Mouse (Mus musculus): ENCODE results near the gene Sorl1. TPM values are rescaled to one million over a fixed set of nuclear protein-coding genes. Genes with fewer than 3 reads are reported as not detected.

Sorl1 gene
- polyA plus RNA-seq, 2 experiments, result 1.1 to 1.4 TPM

GRCm38 (mm10) chr9:42034116-42034520 lies 90.0 kb downstream of the Sorl1 start:
- H3K9ac ChIP-seq (replicated peaks), result no peak overlapping the region
- DNase-seq (ENCODE audit: low read depth in 3 of 3, low spot score in 3 of 3) (no peak), ATAC-seq (ENCODE audit: insufficient read depth) (no peak)
- H3K27ac ChIP-seq, result no peak overlapping the region
- no peak overlapping the region for H3K4me2 ChIP-seq (ENCODE audit: low read depth)
- H3K36me3 ChIP-seq (replicated peaks; ENCODE audit: control insufficient read depth, insufficient read depth, low read depth), result no peaks in the 10 kb centered on the region
- H3K9me3 ChIP-seq (ENCODE audit: control insufficient read depth, low read length), result no peaks in the 10 kb centered on the region
- H3K4me3 ChIP-seq (ENCODE audit: insufficient read depth in 1 of 2, low read depth in 2 of 2, low read length in 2 of 2), result no peak overlapping the region
- no peaks in the 10 kb centered on the region for H3K4me1 ChIP-seq (replicated peaks; ENCODE audit: control insufficient read depth in 2 of 2, insufficient read depth in 2 of 2, low read length in 1 of 2)
- H3K27me3 ChIP-seq (ENCODE audit: control insufficient read depth, insufficient read depth, low read length), result no peaks in the 10 kb centered on the region
- no peak for TF ChIP-seq CTCF (IDR thresholded peaks at IDR 0.05; ENCODE audit: low read depth)
- no peak for TF ChIP-seq EP300 (IDR thresholded peaks at IDR 0.05; ENCODE audit: low read depth)
- 22% methylated on average over 9 of the region's 9 CpGs for WGBS (ENCODE audit: insufficient replicate concordance)

- Histone ChIP-seq H3K9me3 (ENCODE audit: control insufficient read depth, low read length) (no peaks in the 10 kb centered on the region), H3K4me1 (replicated peaks; ENCODE audit: control insufficient read depth in 2 of 2, insufficient read depth in 2 of 2, low read length in 1 of 2) (no peaks in the 10 kb centered on the region), H3K4me2 (ENCODE audit: low read depth) (no peak overlapping the region), H3K27me3 (ENCODE audit: control insufficient read depth, insufficient read depth, low read length) (no peaks in the 10 kb centered on the region), H3K36me3 (replicated peaks; ENCODE audit: control insufficient read depth, insufficient read depth, low read depth) (no peaks in the 10 kb centered on the region), H3K27ac (no peak overlapping the region), H3K9ac (replicated peaks) (no peak overlapping the region), H3K4me3 (ENCODE audit: insufficient read depth in 1 of 2, low read depth in 2 of 2, low read length in 2 of 2) (no peak overlapping the region)
- DNase-seq (ENCODE audit: low read depth in 3 of 3, low spot score in 3 of 3) (no peak), ATAC-seq (ENCODE audit: insufficient read depth) (no peak)
- 61% methylated on average over 19 of the region's 19 CpGs for WGBS (ENCODE audit: insufficient replicate concordance)
- TF ChIP-seq CTCF (IDR thresholded peaks at IDR 0.05; ENCODE audit: low read depth), result no peak
- TF ChIP-seq EP300 (IDR thresholded peaks at IDR 0.05; ENCODE audit: low read depth), result no peak
These were observed 90.6 kb downstream of the Sorl1 start for GRCm38 (mm10) chr9:42033291-42034115.

- Histone ChIP-seq H3K36me3 (replicated peaks; ENCODE audit: control insufficient read depth, insufficient read depth, low read depth) (no peaks in the 10 kb centered on the region), H3K9me3 (ENCODE audit: control insufficient read depth, low read length) (no peaks in the 10 kb centered on the region), H3K4me3 (ENCODE audit: insufficient read depth in 1 of 2, low read depth in 2 of 2, low read length in 2 of 2) (no peak overlapping the region), H3K27me3 (ENCODE audit: control insufficient read depth, insufficient read depth, low read length) (no peaks in the 10 kb centered on the region), H3K27ac (no peak overlapping the region), H3K9ac (replicated peaks) (no peak overlapping the region), H3K4me1 (replicated peaks; ENCODE audit: control insufficient read depth in 2 of 2, insufficient read depth in 2 of 2, low read length in 1 of 2) (no peaks in the 10 kb centered on the region), H3K4me2 (ENCODE audit: low read depth) (no peak overlapping the region)
- no peak for DNase-seq (ENCODE audit: low read depth in 3 of 3, low spot score in 3 of 3)
- ATAC-seq (ENCODE audit: insufficient read depth), result no peak
- 25% methylated on average over 9 of the region's 9 CpGs for WGBS (ENCODE audit: insufficient replicate concordance)
- TF ChIP-seq CTCF (IDR thresholded peaks at IDR 0.05; ENCODE audit: low read depth), result no peak
- no peak for TF ChIP-seq EP300 (IDR thresholded peaks at IDR 0.05; ENCODE audit: low read depth)
These were observed 91.7 kb downstream of the Sorl1 start for GRCm38 (mm10) chr9:42032419-42032818.

- ATAC-seq (ENCODE audit: insufficient read depth) (no peak), DNase-seq (ENCODE audit: low read depth in 3 of 3, low spot score in 3 of 3) (no peak)
- no peak overlapping the region for H3K9ac ChIP-seq (replicated peaks)
These were observed 95.3 kb downstream of the Sorl1 start for GRCm38 (mm10) chr9:42028807-42029206.

GRCm38 (mm10) chr9:42024257-42024656 lies 99.8 kb downstream of the Sorl1 start:
- Histone ChIP-seq H3K27ac (no peak overlapping the region), H3K9me3 (ENCODE audit: control insufficient read depth, low read length) (no peaks in the 10 kb centered on the region)

More at GRCm38 (mm10) chr9:42028807-42029206, 95.3 kb downstream of the Sorl1 start:
- Histone ChIP-seq H3K9me3 (ENCODE audit: control insufficient read depth, low read length) (no peaks in the 10 kb centered on the region), H3K36me3 (replicated peaks; ENCODE audit: control insufficient read depth, insufficient read depth, low read depth) (no peaks in the 10 kb centered on the region), H3K27ac (no peak overlapping the region), H3K4me1 (replicated peaks; ENCODE audit: control insufficient read depth in 2 of 2, insufficient read depth in 2 of 2, low read length in 1 of 2) (no peaks in the 10 kb centered on the region), H3K27me3 (ENCODE audit: control insufficient read depth, insufficient read depth, low read length) (no peaks in the 10 kb centered on the region), H3K4me2 (ENCODE audit: low read depth) (no peak overlapping the region), H3K4me3 (ENCODE audit: insufficient read depth in 1 of 2, low read depth in 2 of 2, low read length in 2 of 2) (no peak overlapping the region)
- 33% methylated on average over 4 of the region's 4 CpGs for WGBS (ENCODE audit: insufficient replicate concordance)
- TF ChIP-seq EP300 (IDR thresholded peaks at IDR 0.05; ENCODE audit: low read depth), result no peak
- TF ChIP-seq CTCF (IDR thresholded peaks at IDR 0.05; ENCODE audit: low read depth), result no peak

More at GRCm38 (mm10) chr9:42024257-42024656, 99.8 kb downstream of the Sorl1 start:
- no peak overlapping the region for H3K4me2 ChIP-seq (ENCODE audit: low read depth)
- no peak overlapping the region for H3K4me3 ChIP-seq (ENCODE audit: insufficient read depth in 1 of 2, low read depth in 2 of 2, low read length in 2 of 2)
- no peak for TF ChIP-seq EP300 (IDR thresholded peaks at IDR 0.05; ENCODE audit: low read depth)
- no peak for TF ChIP-seq CTCF (IDR thresholded peaks at IDR 0.05; ENCODE audit: low read depth)
- no peak overlapping the region for H3K9ac ChIP-seq (replicated peaks)
- H3K27me3 ChIP-seq (ENCODE audit: control insufficient read depth, insufficient read depth, low read length), result no peaks in the 10 kb centered on the region
- H3K4me1 ChIP-seq (replicated peaks; ENCODE audit: control insufficient read depth in 2 of 2, insufficient read depth in 2 of 2, low read length in 1 of 2), result no peaks in the 10 kb centered on the region
- no peak for DNase-seq (ENCODE audit: low read depth in 3 of 3, low spot score in 3 of 3)
- 58% methylated on average over 9 of the region's 9 CpGs for WGBS (ENCODE audit: insufficient replicate concordance)
- H3K36me3 ChIP-seq (replicated peaks; ENCODE audit: control insufficient read depth, insufficient read depth, low read depth), result no peaks in the 10 kb centered on the region
- ATAC-seq (ENCODE audit: insufficient read depth), result no peak
